Mouse (Mus musculus): ENCODE measurements around the gene Gm2663. TPM values are rescaled to one million over a fixed set of nuclear protein-coding genes. Genes with fewer than 3 reads are reported as not detected.

The Gm2663 gene
- not detected in 2 replicates for polyA plus RNA-seq (2012; rRNA removed)

GRCm38 (mm10) chr6:40999379-40999778 lies at the start of gene Gm2663:
Gm2663 (minus strand) TSS chr6:40999479.

GRCm38 (mm10) chr6:41035409-41035808 lies 36.1 kb upstream of the Gm2663 start, which contains the start of gene 2210010C04Rik:
2210010C04Rik (minus strand) TSS chr6:41035509.

GRCm38 (mm10) chr6:40964454-40964853 lies 34.8 kb downstream of the Gm2663 start, which contains the start of gene 1810009J06Rik:
1810009J06Rik (plus strand) TSS chr6:40964754.

GRCm38 (mm10) chr6:40951770-40952169 lies 47.5 kb downstream of the Gm2663 start, which contains the start of gene Gm4744:
Gm4744 (minus strand) TSS chr6:40951870.

Other genes starting within 250 kb of the Gm2663 start
- not detected in 2 replicates for gene Moxd2, start 112.0 kb downstream of the Gm2663 start, polyA plus RNA-seq (2012; rRNA removed)
- not detected in 2 replicates for gene Prss58, start 99.1 kb downstream of the Gm2663 start, polyA plus RNA-seq (2012; rRNA removed)
- not detected in 2 replicates for gene 1700074P13Rik, start 58.9 kb downstream of the Gm2663 start, polyA plus RNA-seq (2012; rRNA removed)
- gene Gm4744, start 47.6 kb downstream of the Gm2663 start, polyA plus RNA-seq (2012; rRNA removed) = not detected in 2 replicates
- gene 1810009J06Rik, start 34.7 kb downstream of the Gm2663 start, polyA plus RNA-seq (2012; rRNA removed) = not detected in 2 replicates
- 0.83 and 1.1 TPM in 2 replicates for gene 2210010C04Rik, start 36.0 kb upstream of the Gm2663 start, polyA plus RNA-seq (2012; rRNA removed)

All from stomach, adult 2 months (tissue).